Mouse (Mus musculus) cerebellum, postnatal 36 days (tissue): Measurements from ENCODE around the gene Cyp4v3.

Experiments used
- DNase-seq, 2 experiments: peaks; one replicate each; pipeline ENCODE4 v3.0.0; 2021 to 2022; ENCODE audit warnings: mixed read lengths in 2 of 2

Gene Cyp4v3

DNA sequence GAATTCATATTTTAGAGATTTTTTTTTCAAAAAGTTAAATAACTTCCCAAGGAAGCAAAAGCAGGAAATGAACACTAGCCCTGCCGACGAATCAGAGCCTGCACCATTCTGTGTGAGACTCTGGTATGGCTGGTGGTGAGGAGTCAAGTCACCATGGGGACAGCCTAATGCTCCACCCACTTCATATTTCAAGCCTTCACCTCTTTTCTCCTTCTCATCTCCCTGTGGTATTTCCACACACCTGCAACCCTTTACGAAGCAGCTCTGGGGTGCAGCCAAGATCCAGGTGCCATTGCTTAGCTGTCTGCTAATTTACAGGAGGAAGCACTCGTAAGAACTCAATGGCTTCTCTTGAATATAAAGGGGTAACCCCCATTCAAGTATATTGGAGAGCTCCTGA lies 22.0 kb downstream of the Cyp4v3 start:
- DNase-seq = no peak

DNA sequence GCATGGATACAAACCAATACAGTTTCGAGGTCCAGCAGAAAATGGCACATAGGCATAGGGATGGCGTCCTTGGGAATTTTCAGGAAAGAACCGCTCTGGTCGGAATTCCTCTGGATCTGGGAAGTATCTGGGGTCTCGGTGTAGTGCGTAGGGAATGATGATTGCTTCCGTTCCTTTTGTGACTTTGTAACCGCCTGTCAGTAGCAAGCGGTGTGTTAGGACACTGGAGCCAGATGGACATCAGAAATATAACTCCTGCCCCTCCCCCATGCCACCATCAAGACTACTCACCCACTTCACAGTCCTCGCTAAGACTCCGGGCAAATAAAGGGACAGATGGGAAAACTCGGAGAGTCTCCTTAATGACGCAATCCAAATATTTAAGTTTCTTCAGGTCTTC lies 24.6 kb downstream of the Cyp4v3 start, which contains the start of gene Gm45753:
Gene Gm45753 (minus strand): TSS at position 101 of the 400 bp plus-strand sequence.
- no peak for DNase-seq

DNA sequence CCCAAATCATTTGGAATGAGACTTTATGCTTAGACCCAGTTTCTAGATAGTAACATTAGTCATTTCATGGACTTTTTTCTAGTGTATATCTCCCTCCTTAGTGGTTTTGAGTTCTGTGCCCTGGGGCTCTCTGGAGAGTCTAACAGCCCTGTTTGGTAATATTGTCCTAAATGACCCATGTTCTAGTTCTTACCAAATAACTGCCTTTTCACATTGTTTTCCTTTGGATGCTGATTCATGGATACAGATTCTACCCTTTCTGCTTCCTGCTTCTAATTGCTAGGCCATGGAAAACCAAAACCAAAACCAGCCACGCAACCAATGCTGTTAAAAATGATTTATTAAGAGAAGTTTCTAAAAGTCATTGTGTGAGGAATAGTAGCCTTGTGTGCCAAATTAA lies 27.5 kb downstream of the Cyp4v3 start:
- no peak for DNase-seq

DNA sequence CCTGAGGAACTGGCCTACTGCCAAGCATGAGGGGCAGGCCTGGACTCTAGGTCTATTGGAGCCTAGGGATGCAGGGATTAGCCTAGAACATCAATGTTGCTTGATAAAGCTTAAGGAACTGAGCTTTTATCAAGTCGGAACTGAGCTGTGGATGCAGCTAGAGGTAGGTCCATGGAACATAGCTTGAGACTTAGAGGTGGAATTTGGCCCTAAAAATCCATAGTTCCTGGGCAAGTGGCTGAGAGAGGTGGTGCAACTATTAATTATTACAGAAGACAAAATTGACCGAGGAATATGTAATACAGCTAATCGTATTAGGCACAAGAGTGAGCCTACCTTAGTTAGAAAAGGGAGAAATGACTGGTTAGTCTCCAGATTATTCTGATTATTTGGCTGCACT lies 28.7 kb downstream of the Cyp4v3 start:
- no peak for DNase-seq

DNA sequence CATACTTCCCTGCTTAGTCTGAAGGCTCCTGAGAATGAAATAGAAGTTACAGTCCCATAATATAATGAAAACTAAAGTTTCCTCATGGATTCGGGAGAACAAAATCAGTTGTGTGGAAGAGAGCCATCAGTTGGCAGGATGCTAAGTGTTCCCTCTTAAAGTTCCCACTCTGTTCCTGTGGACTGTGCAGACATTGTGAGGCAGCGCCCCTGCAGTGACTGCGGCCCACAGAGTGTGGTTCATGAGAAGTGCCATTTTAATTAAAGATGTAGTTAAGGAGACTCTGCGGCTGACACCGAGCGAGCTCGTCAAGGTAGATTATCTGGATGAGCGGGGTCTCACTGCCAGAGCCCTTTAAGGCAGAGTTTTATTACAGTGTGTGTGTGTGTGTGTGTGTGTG lies 30.6 kb downstream of the Cyp4v3 start:
- DNase-seq = no peak

DNA sequence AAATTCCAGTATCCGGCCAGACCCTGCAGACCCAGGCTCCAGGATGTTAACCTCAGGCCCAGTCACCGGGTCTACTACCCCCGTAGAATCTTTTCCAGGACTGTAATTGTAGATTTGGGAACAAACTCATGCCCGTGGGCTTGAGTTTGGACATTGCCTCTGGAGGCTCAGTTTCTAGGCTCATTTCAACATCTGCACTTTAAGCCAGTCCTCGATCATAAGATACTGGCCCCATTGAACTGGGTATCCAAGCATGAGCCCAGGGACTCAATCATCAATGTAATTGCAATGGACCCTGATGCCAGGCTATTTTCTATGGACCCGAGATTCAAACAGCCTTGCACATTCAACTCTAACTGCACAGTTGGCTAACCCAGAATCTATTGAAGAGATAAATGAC lies 37.7 kb downstream of the Cyp4v3 start:
- no peak for DNase-seq

DNA sequence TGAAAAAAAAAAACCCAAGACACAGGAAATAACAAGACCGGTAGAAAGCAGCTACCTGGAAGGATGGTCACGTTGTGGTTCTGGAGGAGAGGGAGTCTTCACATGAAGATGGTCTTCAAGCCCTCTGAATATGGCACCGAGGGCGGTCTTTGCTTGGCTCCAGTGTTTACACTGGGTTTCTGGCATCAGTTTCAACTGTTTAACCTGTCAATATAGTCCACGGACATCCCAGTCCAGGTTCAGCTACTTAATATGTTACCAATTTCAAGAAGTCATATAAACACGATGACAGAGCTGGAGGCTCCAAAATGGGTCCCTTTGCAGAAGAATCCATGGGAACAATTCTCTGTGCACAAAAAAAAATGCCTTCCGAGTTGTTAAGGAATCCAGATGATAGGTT lies 38.3 kb downstream of the Cyp4v3 start, which contains the start of gene Klkb1:
Gene Klkb1 (minus strand): TSS at position 173 of the 400 bp plus-strand sequence.
- no peak for DNase-seq

DNA sequence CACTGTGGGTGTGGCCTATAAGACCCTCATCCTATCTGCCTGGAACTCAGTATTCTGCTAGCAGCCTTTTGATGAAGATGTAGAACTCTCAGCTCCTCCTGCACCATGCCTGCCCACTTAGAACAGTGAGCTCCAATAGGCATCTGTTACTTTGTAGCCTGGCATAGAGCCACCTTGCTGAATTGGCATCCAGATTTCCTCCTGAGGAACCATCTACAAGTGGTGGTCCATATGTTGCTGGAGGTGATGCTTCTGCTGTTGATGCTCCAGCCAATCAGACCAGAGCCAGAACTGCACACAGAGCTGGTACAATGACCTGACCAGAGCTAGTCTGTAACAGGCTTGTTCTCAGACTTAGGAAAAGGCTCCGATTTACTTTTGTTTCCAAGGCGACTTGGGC lies 41.2 kb downstream of the Cyp4v3 start:
- peak; percentile 42 to 43 for DNase-seq

DNA sequence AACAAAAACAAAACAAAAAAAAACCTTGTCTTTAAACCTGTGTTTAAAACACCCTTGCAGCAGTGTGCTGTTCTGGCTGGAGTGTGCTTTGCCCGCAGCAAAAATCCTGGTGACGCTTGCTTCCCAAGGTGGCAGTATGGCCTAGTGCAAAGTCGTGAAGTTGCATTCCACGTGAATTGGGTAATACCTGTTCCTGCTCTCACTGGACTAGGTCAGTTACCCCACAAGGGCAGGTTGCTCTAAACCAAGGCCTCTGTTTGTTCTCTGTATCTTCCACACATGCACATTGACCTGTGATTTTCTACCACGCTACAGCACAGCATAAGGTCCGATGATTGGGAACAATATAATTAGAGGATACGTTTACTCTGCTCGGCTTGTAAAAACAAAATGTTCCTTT lies 51.4 kb downstream of the Cyp4v3 start:
- DNase-seq = no peak

DNA sequence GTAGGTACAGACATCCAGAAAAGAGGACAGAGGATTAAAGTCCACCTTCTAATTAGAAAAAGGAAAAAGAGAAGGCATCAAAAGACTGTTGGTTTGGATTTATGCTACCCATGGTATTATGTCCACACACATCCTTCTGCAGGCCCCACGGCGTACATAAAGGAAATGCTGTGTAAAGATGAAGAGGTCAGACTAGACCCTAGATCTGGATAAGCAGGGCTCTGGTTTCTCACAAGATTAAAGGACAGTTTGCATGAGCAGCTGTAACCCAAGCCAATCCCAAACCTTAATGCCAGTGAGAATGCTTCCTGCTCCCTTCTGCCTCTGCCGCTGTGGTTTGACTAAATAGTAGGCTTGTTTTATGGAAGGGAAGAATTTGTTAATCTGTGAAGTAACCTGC lies 55.6 kb downstream of the Cyp4v3 start:
- no peak for DNase-seq

DNA sequence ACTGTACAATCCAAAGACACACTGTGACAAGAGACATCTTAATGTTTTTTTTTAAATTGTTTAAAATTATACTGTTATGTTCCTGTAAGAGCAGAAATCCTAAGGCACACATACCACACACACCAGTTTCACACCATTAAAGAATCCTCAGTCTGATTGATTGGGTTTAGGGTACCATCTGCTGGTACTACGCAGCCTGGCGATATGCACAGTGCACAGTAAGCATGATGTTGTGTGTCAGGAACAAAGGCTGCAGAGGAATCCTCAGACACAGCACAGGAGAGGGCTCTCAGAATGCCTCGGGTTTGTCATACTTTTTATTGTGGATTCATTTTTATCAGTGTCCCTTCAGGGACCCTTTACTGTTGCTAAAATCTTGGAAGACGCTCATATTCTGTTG lies 58.7 kb downstream of the Cyp4v3 start:
- no peak for DNase-seq

DNA sequence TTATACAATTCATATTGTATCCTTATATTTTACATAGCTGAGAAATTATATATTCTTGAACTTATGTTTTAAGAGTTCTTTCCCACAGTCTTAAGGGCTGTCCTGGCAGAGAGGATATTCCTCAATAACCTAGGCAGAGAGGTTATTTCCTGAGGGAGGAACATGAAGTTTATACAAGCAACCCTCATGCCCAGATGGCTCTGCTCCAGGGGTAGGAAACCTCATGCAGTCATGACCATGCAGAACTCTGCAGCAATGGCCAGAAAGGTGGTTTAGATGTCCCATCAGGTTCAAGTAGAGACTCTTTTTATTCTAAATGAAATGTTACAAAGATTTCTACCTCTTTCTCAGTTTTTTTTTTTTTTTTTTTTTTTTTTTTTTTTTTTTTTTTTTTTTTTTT lies 64.0 kb downstream of the Cyp4v3 start:
- no peak for DNase-seq

DNA sequence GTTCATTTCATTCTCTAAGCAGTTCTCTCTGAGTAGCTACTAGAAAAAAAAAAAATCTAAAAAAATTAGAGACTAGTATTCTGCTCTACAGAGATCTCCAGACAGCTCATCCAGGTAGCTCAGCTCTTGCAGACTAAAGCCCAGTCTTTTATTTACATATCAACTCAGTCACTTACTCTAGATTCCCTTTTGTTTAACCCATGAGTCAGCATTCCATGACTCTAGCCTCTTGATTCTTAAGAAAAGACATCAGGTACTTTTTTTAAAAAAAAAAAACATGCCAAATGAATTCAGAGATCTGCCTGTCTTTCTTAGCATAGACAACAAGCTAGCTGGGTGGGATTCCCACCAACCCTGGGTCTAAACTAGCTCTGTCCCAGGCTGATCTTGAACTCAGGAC lies 64.5 kb downstream of the Cyp4v3 start:
- DNase-seq = no peak

DNA sequence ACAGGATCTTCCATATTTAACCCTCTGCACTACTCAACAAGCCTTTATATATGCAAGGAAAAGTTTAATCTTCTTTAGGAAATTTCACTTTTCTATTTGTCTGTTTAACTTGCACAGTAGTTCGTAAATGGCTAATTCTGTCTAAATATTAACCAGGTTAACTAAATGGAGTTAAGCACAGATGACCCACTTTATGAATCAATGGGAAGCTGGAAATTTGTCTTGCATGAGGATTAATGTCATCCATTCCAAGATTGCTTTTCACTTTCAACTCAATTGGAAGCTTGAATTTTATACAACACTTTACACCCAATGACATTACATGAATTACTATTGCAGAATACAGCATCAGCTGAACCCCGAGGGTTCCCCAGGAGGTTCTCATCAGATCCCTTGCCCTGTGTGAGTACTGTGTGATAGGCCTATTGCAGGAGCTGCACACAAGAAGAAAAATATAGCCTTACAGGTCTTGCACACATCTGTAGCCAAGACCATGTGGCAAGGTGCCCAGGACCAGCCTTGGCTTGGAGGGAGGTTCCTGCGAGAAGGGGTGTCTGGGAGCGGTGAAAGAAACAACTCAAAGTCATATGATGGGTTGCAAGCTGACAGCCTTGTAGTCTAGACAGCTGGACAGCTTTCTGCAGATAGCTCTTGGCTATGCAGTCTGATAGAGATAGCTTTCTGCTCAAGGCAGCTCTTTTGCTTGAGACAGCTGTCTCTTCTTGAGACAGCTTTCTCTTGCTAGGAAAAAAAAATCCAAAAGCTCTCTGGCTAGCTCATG lies 65.2 kb downstream of the Cyp4v3 start:
- DNase-seq = no peak

DNA sequence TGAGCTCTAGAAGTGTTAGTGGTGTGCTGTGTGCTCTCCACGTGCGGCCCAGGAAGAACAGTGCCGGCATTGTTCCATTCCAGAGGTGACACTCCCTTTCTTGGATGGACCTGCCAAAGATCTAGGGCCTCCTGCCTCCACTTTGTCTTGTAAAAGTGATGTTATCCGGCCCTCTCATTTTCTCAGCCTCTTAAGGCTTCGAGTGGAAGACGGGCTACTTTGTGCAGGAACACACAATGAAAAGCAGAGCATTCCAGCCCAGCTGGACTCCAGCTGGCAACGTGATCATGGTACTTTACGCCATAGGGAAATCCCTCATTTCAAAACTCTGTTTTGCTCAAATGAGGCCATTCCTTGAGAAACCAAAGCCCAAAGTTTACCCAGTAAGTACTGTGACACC lies 66.0 kb downstream of the Cyp4v3 start:
- no peak for DNase-seq

DNA sequence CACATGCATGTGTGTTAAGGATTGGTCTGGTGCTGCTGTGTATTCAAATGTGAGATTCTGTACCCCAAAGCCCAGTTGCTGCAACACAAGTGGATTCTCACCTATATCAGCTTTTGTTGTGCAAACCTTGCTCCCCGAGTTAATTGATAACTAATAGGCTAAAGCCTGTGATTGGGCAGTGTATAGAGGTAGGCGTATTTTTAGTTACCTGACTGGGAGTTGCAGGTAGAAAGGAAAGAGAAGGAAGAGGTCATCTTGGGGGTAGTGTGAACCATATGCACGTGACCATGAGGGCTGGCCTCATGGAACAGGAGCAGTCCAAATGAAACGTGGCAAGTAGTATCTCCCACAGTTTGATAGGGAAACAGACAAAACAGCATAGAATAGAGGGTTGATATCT lies 68.1 kb downstream of the Cyp4v3 start:
- DNase-seq = no peak

DNA sequence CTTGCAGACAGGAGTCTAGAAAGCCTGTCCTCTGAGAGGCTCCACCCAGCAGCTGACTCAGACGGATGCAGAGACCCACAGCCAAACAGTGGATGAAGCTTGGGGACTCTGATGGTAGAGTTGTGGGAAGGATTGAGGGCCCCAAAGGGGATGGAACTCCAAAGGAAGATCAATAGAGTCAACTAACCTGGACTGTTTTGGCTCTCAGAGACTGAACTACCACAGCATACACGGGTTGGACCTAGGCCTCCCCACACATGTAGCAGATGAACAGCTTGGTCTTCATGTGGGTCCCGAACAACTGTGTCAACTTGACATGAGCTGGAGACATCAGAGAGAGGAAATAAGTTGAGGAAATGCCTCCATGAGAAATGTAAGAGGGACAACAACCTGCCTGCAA lies 70.2 kb downstream of the Cyp4v3 start:
- DNase-seq = no peak

DNA sequence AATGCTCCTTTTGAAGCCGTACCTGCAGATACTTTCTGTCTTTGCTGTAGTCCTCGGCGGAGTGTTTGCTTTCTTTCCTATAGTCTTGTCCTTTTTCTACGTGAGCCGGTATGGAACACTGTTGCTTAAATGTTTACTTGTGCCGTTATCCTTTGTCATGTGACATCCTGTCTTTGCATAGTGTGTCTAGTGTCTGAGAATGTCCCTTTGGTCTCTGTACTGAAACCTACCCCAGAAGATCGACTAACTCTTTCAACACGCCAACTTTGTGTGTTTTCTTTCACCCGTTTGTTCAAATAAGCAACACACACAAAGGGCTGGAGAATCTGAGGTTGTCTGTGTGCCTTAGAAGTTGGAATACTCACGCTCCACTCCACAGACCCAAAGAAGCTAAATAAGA lies 71.1 kb downstream of the Cyp4v3 start, which contains the start of gene F11:
Gene F11 (minus strand): TSS at position 112 of the 400 bp plus-strand sequence.
- DNase-seq = no peak

DNA sequence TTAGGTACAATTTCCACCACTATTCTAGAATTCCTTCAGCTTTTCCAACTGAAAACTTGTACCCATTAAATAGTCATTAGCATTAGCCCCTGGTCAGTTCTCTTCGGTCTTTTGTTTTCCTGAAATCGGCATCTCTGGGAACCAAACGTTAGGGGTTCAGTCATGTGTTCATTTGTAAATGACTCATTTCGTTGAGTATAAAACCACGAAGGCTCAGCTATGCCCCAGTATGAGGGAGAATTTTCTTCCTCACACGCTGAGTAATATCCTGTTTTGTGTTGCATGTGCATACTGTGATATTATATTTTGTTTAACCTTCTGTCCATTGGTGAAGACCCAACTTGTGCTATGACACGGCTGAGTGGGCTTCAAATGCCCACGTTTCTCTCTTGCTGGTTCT lies 74.6 kb downstream of the Cyp4v3 start:
- no peak for DNase-seq

DNA sequence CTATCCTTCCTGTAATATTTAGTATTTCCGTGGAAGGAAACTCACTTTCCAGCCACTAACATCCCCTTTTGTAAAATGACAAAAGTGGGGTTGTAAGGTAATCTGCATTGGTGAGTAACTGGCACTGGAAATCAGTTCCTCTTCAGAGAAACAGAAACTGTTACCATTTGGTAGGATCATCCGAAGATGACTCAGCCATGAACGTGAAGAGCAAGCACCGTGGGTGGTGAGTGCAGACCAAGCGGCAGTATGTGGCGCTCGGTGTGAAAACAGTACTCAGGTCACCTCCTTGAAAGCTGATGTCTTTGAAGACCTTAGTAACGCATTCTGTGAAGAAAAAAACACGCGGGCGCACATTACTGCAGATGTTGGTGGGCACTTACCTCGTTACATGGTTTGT lies 78.0 kb downstream of the Cyp4v3 start:
- no peak for DNase-seq
